Mouse (Mus musculus) MEL (cell line): ENCODE data around the gene Arid1b. TPM values are rescaled to one million over a fixed set of nuclear protein-coding genes. Genes with fewer than 3 reads are reported as not detected.

ENCODE experiments used
- DNase-seq: peaks from one replicate; pipeline ENCODE4 v3.0.0; 2011; ENCODE audit warnings: low read depth, low spot score
- H3K27ac ChIP-seq: 2 replicates; pipeline ENCODE4 v1.5.1; 2012; ENCODE audit warnings: low read depth, mild to moderate bottlenecking, control low read depth, low read length, moderate library complexity; ENCODE audit not compliant: control insufficient read depth
- H3K27me3 ChIP-seq, 2 experiments: fragments of 150-350 bp in 1 of 2; sonication (generic) in 1 of 2; 2 replicates each; pipeline ENCODE4 v1.6.1; 2012; ENCODE audit warnings: low read length in 2 of 2, mild to moderate bottlenecking in 2 of 2, improper control_type of control experiment in 1 of 2, moderate library complexity in 1 of 2; ENCODE audit not compliant: insufficient read depth in 2 of 2, control insufficient read depth in 1 of 2
- H3K36me3 ChIP-seq, 2 experiments: 2 replicates each; pipeline ENCODE4 v1.6.1; 2012 to 2014; ENCODE audit warnings: low read length in 2 of 2, improper control_type of control experiment in 1 of 2, inconsistent platforms in 1 of 2, mild to moderate bottlenecking in 1 of 2; ENCODE audit not compliant: insufficient read depth in 2 of 2, control insufficient read depth in 1 of 2
- H3K4me1 ChIP-seq, 2 experiments: fragments of 150-350 bp in 1 of 2; sonication (generic) in 1 of 2; 2 replicates each; pipeline ENCODE4 v1.6.1; 2012; ENCODE audit warnings: low read length in 2 of 2, improper control_type of control experiment in 1 of 2, mild to moderate bottlenecking in 1 of 2; ENCODE audit not compliant: insufficient read depth in 2 of 2, control insufficient read depth in 1 of 2
- H3K4me3 ChIP-seq, 2 experiments: fragments of 150-350 bp in 1 of 2; sonication (generic) in 1 of 2; 2 replicates each; pipeline ENCODE4 v1.5.1; 2012; ENCODE audit warnings: low read depth in 2 of 2, low read length in 2 of 2, mild to moderate bottlenecking in 2 of 2, moderate library complexity in 2 of 2, control low read depth in 1 of 2, improper control_type of control experiment in 1 of 2; ENCODE audit not compliant: control insufficient read depth in 1 of 2, insufficient read depth in 1 of 2
- H3K79me2 ChIP-seq: 2 replicates; pipeline ENCODE4 v1.6.1; 2012; ENCODE audit warnings: mild to moderate bottlenecking, low read length, moderate library complexity; ENCODE audit not compliant: control insufficient read depth, poor library complexity, insufficient read depth
- H3K9ac ChIP-seq: 2 replicates; pipeline ENCODE4 v1.6.1; 2012; ENCODE audit warnings: low read depth, mild to moderate bottlenecking, control low read depth, low read length, moderate library complexity; ENCODE audit not compliant: control insufficient read depth, poor library complexity, severe bottlenecking
- H3K9me3 ChIP-seq: fragments of 150-350 bp; sonication (generic); replicated peaks from 2 replicates; pipeline ENCODE4 v1.6.1; 2012; ENCODE audit warnings: mild to moderate bottlenecking, low read length, improper control_type of control experiment, moderate library complexity; ENCODE audit not compliant: insufficient read depth
- BHLHE40 ChIP-seq: IDR thresholded peaks from 2 replicates; pipeline ENCODE4 v1.6.1; 2012; ENCODE audit warnings: low read depth, mild to moderate bottlenecking, inconsistent platforms, low read length, improper control_type of control experiment, borderline replicate concordance
- GATA1 ChIP-seq: IDR thresholded peaks from 2 replicates; pipeline ENCODE4 v1.6.1; 2011; ENCODE audit warnings: low read depth, low read length, improper control_type of control experiment
- JUND ChIP-seq: IDR thresholded peaks from 2 replicates; pipeline ENCODE4 v1.6.1; 2011; ENCODE audit warnings: low read depth, mild to moderate bottlenecking, improper control_type of control experiment, low read length
- KAT2A ChIP-seq: conservative IDR thresholded peaks from 2 replicates; pipeline ENCODE4 v1.6.1; 2012; ENCODE audit warnings: low read depth, low read length, improper control_type of control experiment, inconsistent platforms
- MAFK ChIP-seq: IDR thresholded peaks from 2 replicates; pipeline ENCODE4 v1.6.1; 2011; ENCODE audit warnings: low read depth, mild to moderate bottlenecking, low read length, improper control_type of control experiment, borderline replicate concordance
- MAX ChIP-seq: IDR thresholded peaks from 2 replicates; pipeline ENCODE4 v1.6.1; 2011; ENCODE audit warnings: low read length, improper control_type of control experiment
- MEF2A ChIP-seq: IDR thresholded peaks from 2 replicates; pipeline ENCODE4 v1.6.1; 2014; ENCODE audit warnings: low read depth, mild to moderate bottlenecking, inconsistent platforms, low read length, improper control_type of control experiment; ENCODE audit not compliant: poor library complexity, insufficient replicate concordance, severe bottlenecking; ENCODE audit errors: extremely low read depth
- MXI1 ChIP-seq: IDR thresholded peaks from 2 replicates; pipeline ENCODE4 v1.6.1; 2011; ENCODE audit warnings: mild to moderate bottlenecking, low read depth, low read length, improper control_type of control experiment
- NELFE ChIP-seq: IDR thresholded peaks from 2 replicates; pipeline ENCODE4 v1.6.1; 2011; ENCODE audit warnings: low read depth, low read length, improper control_type of control experiment
- NRF1 ChIP-seq: IDR thresholded peaks from 2 replicates; pipeline ENCODE4 v1.6.1; 2014; ENCODE audit warnings: low read depth, mild to moderate bottlenecking, inconsistent platforms, low read length, improper control_type of control experiment, moderate library complexity; ENCODE audit not compliant: poor library complexity, insufficient read depth, severe bottlenecking
- POLR2AphosphoS5 ChIP-seq: IDR thresholded peaks from 2 replicates; pipeline ENCODE4 v1.6.1; 2012; ENCODE audit warnings: low read depth, borderline replicate concordance, mild to moderate bottlenecking, inconsistent platforms, low read length, moderate library complexity, mixed read lengths
- TBP ChIP-seq: IDR thresholded peaks from 2 replicates; pipeline ENCODE4 v1.8.0; 2011; ENCODE audit warnings: low read depth, low read length, improper control_type of control experiment
- UBTF ChIP-seq: IDR thresholded peaks from 2 replicates; pipeline ENCODE4 v1.6.1; 2012; ENCODE audit warnings: low read depth, mild to moderate bottlenecking, inconsistent platforms, low read length, improper control_type of control experiment, moderate library complexity, borderline replicate concordance; ENCODE audit not compliant: insufficient read depth
- USF2 ChIP-seq, 2 experiments: IDR thresholded peaks; 2 replicates each; pipeline ENCODE4 v1.6.1; 2011 to 2012; ENCODE audit warnings: improper control_type of control experiment in 2 of 2, low read length in 2 of 2, borderline replicate concordance in 1 of 2, inconsistent platforms in 1 of 2, low read depth in 1 of 2, mild to moderate bottlenecking in 1 of 2; ENCODE audit not compliant: insufficient read depth in 1 of 2
- ZC3H11A ChIP-seq: IDR thresholded peaks from 2 replicates; pipeline ENCODE4 v1.6.1; 2012; ENCODE audit warnings: low read depth, mild to moderate bottlenecking, inconsistent platforms, low read length, improper control_type of control experiment
- ZKSCAN1 ChIP-seq: IDR thresholded peaks from 2 replicates; pipeline ENCODE4 v1.6.1; 2012; ENCODE audit warnings: low read depth, mild to moderate bottlenecking, inconsistent platforms, low read length, improper control_type of control experiment, moderate library complexity
- ZMIZ1 ChIP-seq: IDR thresholded peaks from 2 replicates; pipeline ENCODE4 v1.6.1; 2012; ENCODE audit warnings: low read depth, mild to moderate bottlenecking, inconsistent platforms, low read length, improper control_type of control experiment, moderate library complexity
- polyA plus RNA-seq, 2 experiments: library from polyadenylated mRNA; stranded (reverse) in 1 of 2; unstranded in 1 of 2; fragments of >175 nt in 1 of 2; fragments of >200 nt in 1 of 2; gene quantifications; 2 replicates each; pipeline versions ENCODE4 v1.2.1 to v1.2.4; 2012; ENCODE audit warnings: low replicate concordance in 2 of 2, low read depth in 1 of 2; ENCODE audit not compliant: insufficient read length in 2 of 2, insufficient read depth in 1 of 2, missing spikeins in 1 of 2
- total RNA-seq: library from RNA; depleted of rRNA; stranded (reverse); fragments of 300-350 nt; gene quantifications from 2 replicates; pipeline ENCODE4 v1.2.3, GENCODE M21; 2012

The Arid1b gene
- total and polyA plus RNA-seq, 3 experiments = 13.4 to 17.4 TPM; not detected in 1

- no peaks in the 10 kb centered on the region; a peak in 1 of 4 replicates for H3K4me1 ChIP-seq
- DNase-seq = no peak
Observed at GRCm38 (mm10) chr17:5150660-5151063, 156.5 kb downstream of the Arid1b start.

GRCm38 (mm10) chr17:5151852-5152251 is 157.7 kb downstream of the Arid1b start:
- no peaks in the 10 kb centered on the region for H3K36me3 ChIP-seq
- peaks cover 3% of the 10 kb centered on the region; the same call in 1 of the 2 replicates for H3K79me2 ChIP-seq
- no peaks in the 10 kb centered on the region for H3K9me3 ChIP-seq
- H3K4me1 ChIP-seq = no peaks in the 10 kb centered on the region; a peak in 1 of 4 replicates
- H3K4me3 ChIP-seq = no peak overlapping the region
- no peak for TF ChIP-seq TBP
- no peak for TF ChIP-seq MAFK
- no peak for TF ChIP-seq MXI1
- no peak for TF ChIP-seq MAX
- TF ChIP-seq NRF1 = no peak
- no peak for TF ChIP-seq MEF2A
- TF ChIP-seq ZC3H11A = no peak
- TF ChIP-seq ZKSCAN1 = no peak
- no peak for TF ChIP-seq POLR2AphosphoS5
- TF ChIP-seq NELFE = no peak
- TF ChIP-seq KAT2A = no peak
- no peak for TF ChIP-seq ZMIZ1
- TF ChIP-seq BHLHE40 = no peak
- TF ChIP-seq USF2 (IDR thresholded peaks at IDR 0.05; ENCODE audit: borderline replicate concordance in 1 of 2, insufficient read depth in 1 of 2, low read depth in 1 of 2, low read length in 2 of 2) = no peak
- no peak for TF ChIP-seq UBTF
- H3K27ac ChIP-seq = no peak overlapping the region
- H3K27me3 ChIP-seq = no peaks in the 10 kb centered on the region
- no peak overlapping the region for H3K9ac ChIP-seq
- DNase-seq = no peak

More at GRCm38 (mm10) chr17:5150660-5151063, 156.5 kb downstream of the Arid1b start:
- no peaks in the 10 kb centered on the region for H3K36me3 ChIP-seq
- H3K79me2 ChIP-seq = peaks cover 3% of the 10 kb centered on the region; the same call in 1 of the 2 replicates
- H3K9me3 ChIP-seq = no peaks in the 10 kb centered on the region
- no peak for TF ChIP-seq JUND
- TF ChIP-seq GATA1 = no peak
- TF ChIP-seq KAT2A = no peak
- H3K27ac ChIP-seq = no peak overlapping the region
- H3K4me3 ChIP-seq = no peak overlapping the region
- H3K27me3 ChIP-seq = no peaks in the 10 kb centered on the region
- H3K9ac ChIP-seq = no peak overlapping the region
